Mouse (Mus musculus) gastrocnemius, postnatal 25 days (tissue): ENCODE measurements around the gene St6galnac6. TPM values are rescaled to one million over a fixed set of nuclear protein-coding genes. Genes with fewer than 3 reads are reported as not detected.
A peak's percentile ranks its signal among the peaks of the same experiment; 100 is the strongest.

Source experiments
- DNase-seq: peaks from one replicate; pipeline ENCODE4 v3.0.0; 2022
- total RNA-seq, 2 experiments: library from RNA; stranded (reverse); gene quantifications; 1 replicate in 1 of 2; 2 replicates in 1 of 2; pipeline ENCODE4 v1.2.3; 2021

The St6galnac6 gene
- total RNA-seq, 2 experiments from 2014 or later, result 37.3 to 42.6 TPM

GRCm38 (mm10) chr2:32617601-32618000, 18.1 kb downstream of the St6galnac6 start:
- no peak for DNase-seq

- no peak for DNase-seq
These were observed 18.5 kb downstream of the St6galnac6 start for GRCm38 (mm10) chr2:32618051-32618450.

- peak; percentile 63 for DNase-seq
These were observed 21.4 kb downstream of the St6galnac6 start for GRCm38 (mm10) chr2:32620682-32621516.

- no peak for DNase-seq
These were observed 22.0 kb downstream of the St6galnac6 start, which contains the start of gene Ak1 for GRCm38 (mm10) chr2:32621517-32621859. Gene Ak1, plus strand, starts transcription at chr2:32621758.

GRCm38 (mm10) chr2:32624111-32624748, 24.7 kb downstream of the St6galnac6 start:
- no peak for DNase-seq

GRCm38 (mm10) chr2:32625212-32625872, 25.8 kb downstream of the St6galnac6 start:
- peak; percentile 85 for DNase-seq

GRCm38 (mm10) chr2:32625873-32626694, 26.6 kb downstream of the St6galnac6 start:
- DNase-seq, result peak; percentile 90

GRCm38 (mm10) chr2:32627266-32628043, 27.9 kb downstream of the St6galnac6 start:
- DNase-seq, result peak; percentile 19

- DNase-seq, result peak; percentile 39
These were observed 28.6 kb downstream of the St6galnac6 start for GRCm38 (mm10) chr2:32628044-32628550.

- peak; percentile 85 for DNase-seq
These were observed 29.2 kb downstream of the St6galnac6 start for GRCm38 (mm10) chr2:32628729-32629128.

GRCm38 (mm10) chr2:32629276-32629976, 29.9 kb downstream of the St6galnac6 start:
- peak; percentile 33 for DNase-seq

GRCm38 (mm10) chr2:32630036-32630435, 30.5 kb downstream of the St6galnac6 start:
- DNase-seq, result no peak

GRCm38 (mm10) chr2:32631046-32631445, 31.5 kb downstream of the St6galnac6 start:
- no peak for DNase-seq

- DNase-seq, result peak; percentile 77
These were observed 32.4 kb downstream of the St6galnac6 start for GRCm38 (mm10) chr2:32631737-32632394.

GRCm38 (mm10) chr2:32633660-32634059, 34.2 kb downstream of the St6galnac6 start:
- peak; percentile 68 for DNase-seq

- DNase-seq, result peak; percentile 16
These were observed 35.0 kb downstream of the St6galnac6 start for GRCm38 (mm10) chr2:32634277-32635105.

- no peak for DNase-seq
These were observed 37.1 kb downstream of the St6galnac6 start for GRCm38 (mm10) chr2:32636617-32637016.

- peak; percentile 64 for DNase-seq
These were observed 38.3 kb downstream of the St6galnac6 start for GRCm38 (mm10) chr2:32637778-32638281.
